Mouse (Mus musculus): ENCODE measurements around the gene Olfr868.

Gene Olfr868

DNA sequence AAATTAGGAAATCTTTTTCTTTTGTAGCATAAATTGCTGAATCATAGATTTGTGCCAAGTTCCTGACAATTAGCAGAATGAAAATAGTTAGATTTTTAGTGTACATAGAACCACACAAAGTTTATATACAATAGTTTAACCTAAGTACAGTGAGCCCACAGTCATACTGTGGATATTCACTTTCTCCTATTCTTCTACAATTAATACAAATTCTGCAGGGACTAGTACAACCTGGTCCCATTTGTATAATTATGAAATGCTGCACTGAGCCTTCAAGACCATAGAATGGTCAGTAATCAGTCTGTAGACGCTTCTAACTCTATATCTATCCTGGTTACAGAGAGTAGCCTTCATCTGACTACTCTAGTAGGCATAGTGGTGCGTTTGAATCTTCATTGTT is at the start of gene Olfr868:
Gene Olfr868, plus strand, starts transcription at position 301 of the 400 bp plus-strand sequence.
- in situ Hi-C loops (cut with MboI; ENCODE audit: low sequenced_read_pairs) = no loop called here

DNA sequence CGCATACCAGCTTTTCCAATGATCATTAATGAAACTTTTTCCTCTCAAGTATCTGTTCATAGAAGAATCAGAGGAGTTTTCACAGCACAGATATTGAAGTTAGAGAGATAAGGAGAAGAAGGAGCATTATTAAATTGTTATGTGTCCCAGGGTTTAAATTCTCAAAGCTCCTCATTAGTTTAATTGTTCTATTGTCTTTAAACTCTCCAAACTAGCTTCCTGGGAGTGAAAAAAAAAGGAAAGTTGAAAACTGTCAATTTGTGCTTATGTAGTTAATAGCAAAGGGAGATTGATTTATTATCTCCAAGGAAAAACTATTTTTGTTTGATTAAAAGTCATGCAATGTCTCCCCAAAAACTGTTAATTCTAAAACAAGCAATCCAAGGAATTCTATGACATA is 41.0 kb upstream of the Olfr868 start, which contains the start of gene Olfr867:
Gene Olfr867, minus strand, starts transcription at position 101 of the 400 bp plus-strand sequence.
- in situ Hi-C loops (cut with MboI; ENCODE audit: low sequenced_read_pairs) = no loop called here

DNA sequence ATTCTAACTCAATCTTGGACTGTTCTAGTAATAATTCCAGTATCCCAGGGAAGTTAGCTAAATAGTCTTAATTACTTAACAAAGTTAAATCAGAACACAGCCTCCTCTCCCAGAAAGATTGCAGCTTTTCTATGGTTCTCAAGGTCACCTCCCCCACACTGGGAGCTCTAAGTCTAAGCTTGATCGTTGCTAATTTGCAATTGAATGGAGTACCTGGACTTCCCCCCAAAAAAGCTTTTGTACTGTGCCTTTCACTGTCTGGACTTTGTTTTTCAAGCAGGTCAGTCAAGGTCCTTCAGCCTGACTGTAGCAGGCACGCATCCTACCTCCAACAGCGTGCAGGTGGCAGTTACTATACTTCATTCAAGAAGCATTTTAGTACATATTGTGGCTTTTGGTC is 28.2 kb upstream of the Olfr868 start:
- in situ Hi-C loops (cut with MboI; ENCODE audit: low sequenced_read_pairs) = no loop called here

DNA sequence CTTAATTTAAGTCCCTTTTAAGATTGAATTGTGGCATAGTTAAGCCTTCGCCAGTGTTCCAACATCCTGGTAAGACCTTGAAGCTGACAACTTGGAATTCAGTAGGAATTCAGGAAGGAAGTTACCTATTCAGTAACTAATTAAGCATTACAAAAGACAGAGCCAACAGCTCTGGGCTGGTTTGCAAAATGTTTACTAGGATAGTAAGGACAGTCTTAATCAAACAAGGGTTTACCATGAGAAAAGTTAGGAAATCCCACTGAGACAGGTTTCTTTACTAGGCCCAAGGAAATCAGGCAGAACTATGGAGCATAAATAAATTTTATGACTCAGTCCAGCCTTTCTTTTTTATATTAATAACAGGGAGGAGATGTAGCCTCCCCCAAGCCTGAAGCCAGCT is 27.1 kb upstream of the Olfr868 start:
- in situ Hi-C loops (cut with MboI; ENCODE audit: low sequenced_read_pairs) = no loop called here

DNA sequence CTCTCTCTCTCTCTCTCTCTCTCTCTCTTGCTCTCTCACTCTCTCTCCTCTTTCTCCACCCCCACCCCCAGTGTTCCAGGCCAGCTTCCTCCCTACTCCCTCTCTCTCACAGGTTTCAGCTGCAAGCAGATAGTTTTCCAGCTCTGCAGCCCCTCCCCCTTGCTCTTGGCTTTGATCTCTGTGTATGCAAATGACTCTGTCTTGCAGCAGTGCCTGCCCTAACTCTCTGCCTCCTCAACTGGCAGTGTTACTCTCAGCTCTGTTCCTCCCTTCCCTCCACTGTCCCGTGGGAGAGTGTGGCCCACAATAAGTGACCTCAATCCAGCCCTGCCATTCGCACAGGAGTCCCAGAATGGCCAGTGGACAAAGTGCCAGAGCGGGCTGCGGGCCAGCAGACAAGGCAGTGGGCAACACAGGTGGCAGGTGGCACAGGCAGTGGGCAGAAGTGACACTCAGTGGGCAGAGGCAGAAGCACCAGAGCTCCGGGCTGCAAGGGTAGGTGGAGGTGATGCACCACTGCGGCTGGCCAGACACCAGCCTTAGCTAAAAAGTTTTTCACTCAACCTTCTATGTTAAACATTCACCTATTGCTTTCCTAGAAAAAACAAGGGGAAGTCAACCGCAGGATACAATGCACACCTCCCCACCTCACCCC is 24.8 kb upstream of the Olfr868 start:
- in situ Hi-C loops (cut with MboI; ENCODE audit: low sequenced_read_pairs) = no loop called here

DNA sequence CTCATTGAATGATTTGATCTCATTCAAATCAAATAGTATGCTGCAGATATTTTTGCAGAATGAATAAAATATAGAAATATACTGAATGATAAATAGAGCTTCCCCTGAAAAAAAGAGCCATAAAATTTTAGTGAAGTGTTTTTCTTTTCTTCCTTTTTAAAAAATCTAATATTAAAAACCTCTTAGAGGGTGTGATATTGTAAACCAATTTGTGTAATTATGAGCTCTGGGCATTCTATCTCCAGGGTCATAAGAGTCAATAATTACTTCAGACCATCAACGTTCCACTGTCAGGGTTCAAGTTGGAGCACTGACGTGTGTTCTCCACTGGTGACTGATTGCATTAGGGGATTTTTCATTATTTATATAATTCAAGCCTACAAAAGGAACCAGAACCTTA is 30.3 kb downstream of the Olfr868 start, which contains the start of gene Olfr869:
Gene Olfr869, plus strand, starts transcription at position 301 of the 400 bp plus-strand sequence.
- in situ Hi-C loops (cut with MboI; ENCODE audit: low sequenced_read_pairs) = no loop called here

DNA sequence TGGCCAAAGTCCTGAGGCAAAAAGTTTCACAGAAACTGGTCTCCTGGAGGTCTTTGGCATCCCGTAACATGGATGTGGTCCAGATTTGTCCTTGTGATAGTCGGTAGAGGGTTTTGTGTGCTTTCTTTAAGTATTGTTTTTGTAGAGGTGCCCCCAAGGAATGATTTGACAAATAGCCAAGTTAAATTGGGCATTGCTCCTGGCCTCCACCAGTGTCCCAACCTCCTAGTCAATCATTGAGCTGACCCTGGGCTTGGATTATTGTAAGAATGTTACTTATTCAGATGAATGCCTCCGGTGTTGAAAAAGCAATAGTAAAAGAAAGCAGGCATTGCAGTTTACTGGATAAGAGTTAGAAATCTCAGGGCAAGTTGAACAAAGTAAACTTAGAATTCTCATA is 51.3 kb downstream of the Olfr868 start:
- in situ Hi-C loops (cut with MboI; ENCODE audit: low sequenced_read_pairs) = no loop called here

Data from CH12F3 (cell line).